Mouse (Mus musculus) activated CD4-positive, CD25-positive, alpha-beta regulatory T cell, adult 4 months (primary cell): ENCODE data around the gene Naa16. TPM values are rescaled to one million over a fixed set of nuclear protein-coding genes. Genes with fewer than 3 reads are reported as not detected.

ENCODE experiments used
- ATAC-seq: one replicate; pipeline ENCODE4 v1.8.0; 2017
- polyA plus RNA-seq, 2 experiments: library from polyadenylated mRNA; unstranded; fragments of 100-300 nt; shearing (Covaris generic); gene quantifications; one replicate each; pipeline ENCODE4 v1.2.1; 2017

Naa16 gene
- polyA plus RNA-seq, 2 experiments from 2014 or later: 59.7 to 67.3 TPM

DNA sequence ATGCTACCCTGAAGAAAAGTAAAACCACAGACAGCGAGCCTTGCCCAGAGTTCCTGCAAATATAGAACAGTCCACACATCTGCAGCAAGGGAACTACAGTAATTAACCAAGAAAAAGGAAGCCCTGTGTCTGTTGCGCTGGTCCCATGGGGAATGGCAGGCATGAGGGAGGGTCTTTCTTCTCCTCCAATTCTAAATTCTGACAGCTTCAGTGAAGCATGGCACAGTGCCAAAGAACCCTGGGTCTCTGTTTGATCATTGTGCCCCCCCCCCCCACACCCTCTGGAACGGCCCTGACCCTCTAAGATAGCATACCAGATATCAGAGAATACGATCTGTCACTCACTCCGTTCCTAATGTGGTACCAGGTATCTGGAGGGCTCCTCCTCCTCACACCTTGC lies 93.7 kb downstream of the Naa16 start:
- no peak for ATAC-seq

DNA sequence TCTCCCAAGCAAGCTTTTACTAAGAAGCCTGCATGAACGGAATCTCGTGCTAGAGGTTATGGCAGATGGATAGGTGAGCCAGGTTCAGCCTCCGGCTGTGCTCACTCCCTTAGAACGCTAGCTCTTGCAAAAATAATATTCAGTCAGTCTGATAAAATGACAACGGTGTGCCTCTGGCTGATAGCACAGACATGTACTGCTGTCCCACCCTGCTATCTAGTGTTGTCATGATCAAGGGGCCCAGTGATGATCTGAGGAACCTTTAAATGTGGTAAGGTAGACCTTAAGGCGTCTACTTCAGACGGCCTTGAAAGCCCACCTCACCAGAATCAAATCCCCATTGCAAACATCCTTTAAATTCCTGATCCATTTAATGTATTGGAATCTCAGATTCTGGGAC lies 94.4 kb downstream of the Naa16 start:
- no peak for ATAC-seq

DNA sequence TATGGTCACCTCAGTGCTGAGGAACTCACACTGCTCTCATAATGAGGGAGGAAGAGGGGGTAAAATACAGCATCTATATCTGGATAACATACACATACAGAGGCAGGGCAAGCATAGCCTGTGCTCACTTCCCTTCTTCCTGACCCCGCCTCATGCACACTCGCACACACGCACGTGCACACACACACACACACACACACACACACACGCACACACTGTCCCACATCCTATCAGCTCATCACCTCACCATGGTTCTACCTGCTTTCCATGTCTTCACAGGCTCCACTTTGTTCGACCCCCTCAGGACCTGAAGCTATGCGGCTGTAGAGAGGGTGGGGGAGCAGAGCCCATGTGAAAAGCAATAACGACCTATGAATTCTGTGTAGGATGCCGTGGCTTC lies 95.0 kb downstream of the Naa16 start:
- no peak for ATAC-seq

GRCm38 (mm10) chr14:79294950-79295349 lies 95.6 kb downstream of the Naa16 start:
- no peak for ATAC-seq

- ATAC-seq: no peak
Measured at GRCm38 (mm10) chr14:79294051-79294814, 96.3 kb downstream of the Naa16 start.

GRCm38 (mm10) chr14:79293119-79293780 lies 97.3 kb downstream of the Naa16 start:
- ATAC-seq: peak; percentile 97

GRCm38 (mm10) chr14:79291629-79292028 lies 98.9 kb downstream of the Naa16 start:
- no peak for ATAC-seq

DNA sequence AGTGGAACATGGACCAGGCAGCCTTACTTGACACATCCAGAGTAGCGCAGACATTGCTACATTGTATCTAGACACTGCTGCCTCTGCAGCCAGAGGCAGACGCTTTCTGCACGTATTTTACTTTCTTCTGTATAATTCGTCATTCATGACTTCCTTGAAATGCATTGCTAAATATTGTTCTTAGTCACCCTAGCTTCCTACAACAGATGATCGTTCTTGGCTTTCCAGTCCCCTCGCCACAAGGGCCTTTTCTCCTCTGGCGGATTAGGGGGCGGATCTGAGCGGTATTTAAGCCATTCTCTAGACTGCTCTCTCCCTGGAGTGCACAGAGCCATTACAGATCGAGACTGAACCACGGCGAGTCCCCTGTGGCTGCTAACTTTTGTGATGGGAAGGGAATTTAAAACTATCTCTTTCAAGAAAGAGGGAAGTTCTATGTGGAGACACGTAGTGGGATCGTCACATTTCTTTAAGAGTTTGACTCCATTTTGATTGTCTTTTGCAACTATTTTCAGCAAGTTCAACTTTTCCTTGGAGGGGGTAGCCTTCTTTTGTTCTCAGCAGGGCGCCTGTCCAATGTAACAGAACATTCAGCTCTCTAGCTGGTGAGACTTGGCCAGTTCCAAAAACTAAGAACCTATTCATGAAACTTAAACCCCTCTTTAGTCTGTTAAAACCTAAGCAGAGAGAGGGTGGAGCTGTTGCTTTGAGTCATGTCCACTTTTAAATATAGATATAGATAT lies 99.7 kb downstream of the Naa16 start:
- ATAC-seq: no peak

DNA sequence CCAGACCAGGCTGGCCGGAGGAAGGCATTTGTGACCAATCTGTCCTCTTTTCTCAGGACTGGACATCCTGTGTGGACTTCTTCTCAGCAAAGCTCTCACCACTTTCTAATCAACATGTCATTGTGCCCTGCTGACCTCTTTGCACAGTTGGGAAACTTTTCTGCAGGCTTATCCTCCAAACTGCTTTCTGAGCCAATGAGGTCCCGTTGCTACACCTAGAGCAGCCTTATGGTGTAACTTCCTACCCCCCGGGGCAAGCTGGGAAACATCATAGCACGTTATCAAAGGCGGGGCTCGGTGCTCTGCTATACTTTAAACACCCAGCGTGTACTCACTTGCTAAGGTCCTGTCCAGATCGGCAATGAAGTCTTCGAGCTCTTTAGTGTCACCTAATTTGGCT lies 100.7 kb downstream of the Naa16 start:
- no peak for ATAC-seq

DNA sequence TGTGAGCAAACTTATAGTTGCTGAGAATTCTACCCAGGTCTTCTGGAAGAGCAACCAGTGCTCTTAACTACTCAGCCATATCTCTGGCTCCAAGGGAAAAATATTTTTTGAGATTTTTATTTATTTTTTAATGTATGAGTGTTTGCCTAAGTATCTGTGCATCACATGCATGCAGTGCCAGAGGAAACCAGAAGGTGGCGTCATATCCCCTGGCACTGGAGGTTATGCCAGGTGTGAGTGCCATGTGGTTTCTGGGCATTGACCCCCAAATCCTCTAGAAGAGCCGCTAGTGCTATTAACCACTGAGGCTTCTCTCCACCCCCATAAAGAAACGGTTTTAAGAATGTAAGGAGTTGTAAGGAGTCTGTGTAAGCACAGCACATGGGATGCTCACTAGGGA lies 102.3 kb downstream of the Naa16 start:
- no peak for ATAC-seq

DNA sequence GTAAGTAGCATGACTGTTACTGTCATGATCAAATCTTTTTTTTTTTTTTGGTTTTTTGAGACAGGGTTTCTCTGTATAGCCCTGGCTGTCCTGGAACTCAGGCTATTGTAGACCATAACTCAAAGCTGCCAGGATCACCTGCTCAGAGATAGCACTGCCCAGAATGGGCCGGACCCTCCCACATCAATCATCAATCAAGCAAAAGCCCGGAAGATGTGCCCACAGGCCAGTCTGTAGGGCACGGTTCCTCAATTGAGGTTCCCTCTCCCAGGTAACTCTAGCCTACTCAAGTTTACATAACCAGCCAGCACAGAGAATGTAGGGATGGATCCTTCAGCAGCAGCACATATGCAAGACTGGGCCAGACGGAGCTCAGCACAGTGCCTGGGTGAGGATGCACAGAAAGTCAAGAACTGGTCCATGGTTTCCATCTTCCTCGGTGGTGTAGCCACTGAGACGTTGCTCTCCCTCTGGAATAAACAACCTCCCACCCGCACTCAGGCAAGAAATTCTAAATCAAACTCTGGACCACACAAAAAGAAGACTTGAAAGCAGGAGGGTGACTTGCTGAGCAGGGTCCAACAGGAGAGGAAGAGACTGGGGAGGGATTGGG lies 103.2 kb downstream of the Naa16 start:
- no peak for ATAC-seq

- no peak for ATAC-seq
Measured at GRCm38 (mm10) chr14:79285549-79285948, 105.0 kb downstream of the Naa16 start.

- no peak for ATAC-seq
Measured at GRCm38 (mm10) chr14:79284616-79285015, 106.0 kb downstream of the Naa16 start.

- ATAC-seq: no peak
Measured at GRCm38 (mm10) chr14:79283952-79284351, 106.6 kb downstream of the Naa16 start.

DNA sequence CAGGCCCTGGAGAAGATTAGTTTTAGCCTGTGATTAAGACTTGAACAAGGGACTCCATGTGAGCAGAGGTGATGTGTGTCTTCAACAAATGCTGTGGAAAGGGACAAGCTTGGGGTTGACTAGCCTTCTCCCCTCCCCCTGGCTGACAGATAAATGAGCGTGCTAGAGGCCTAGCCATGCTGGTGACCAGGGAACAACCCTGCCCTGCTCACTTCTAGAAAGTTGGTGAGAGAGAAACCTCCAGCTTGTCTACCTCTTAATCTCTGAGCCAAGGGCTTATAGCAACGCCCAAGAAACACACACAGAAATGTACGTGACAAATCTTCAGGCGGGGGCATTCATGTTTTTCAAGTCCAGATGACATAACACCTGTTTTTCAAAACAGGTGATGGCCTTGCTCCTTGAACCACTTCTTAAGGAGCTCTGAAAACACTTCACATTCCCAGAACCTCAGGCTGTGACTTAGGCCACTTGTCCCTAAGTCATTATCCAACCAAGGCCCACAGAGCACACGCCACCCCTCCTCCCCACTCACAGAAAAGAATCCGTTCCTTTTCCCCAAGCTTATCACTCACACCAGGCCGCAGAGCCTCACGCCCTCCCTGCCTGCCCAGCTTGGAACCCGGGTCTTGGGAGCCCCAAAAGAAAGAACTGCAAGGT lies 108.6 kb downstream of the Naa16 start:
- no peak for ATAC-seq

GRCm38 (mm10) chr14:79280456-79280855 lies 110.1 kb downstream of the Naa16 start:
- ATAC-seq: peak; percentile 32

- no peak for ATAC-seq
Measured at GRCm38 (mm10) chr14:79279494-79279893, 111.1 kb downstream of the Naa16 start.

- ATAC-seq: no peak
Measured at GRCm38 (mm10) chr14:79278927-79279326, 111.7 kb downstream of the Naa16 start.

DNA sequence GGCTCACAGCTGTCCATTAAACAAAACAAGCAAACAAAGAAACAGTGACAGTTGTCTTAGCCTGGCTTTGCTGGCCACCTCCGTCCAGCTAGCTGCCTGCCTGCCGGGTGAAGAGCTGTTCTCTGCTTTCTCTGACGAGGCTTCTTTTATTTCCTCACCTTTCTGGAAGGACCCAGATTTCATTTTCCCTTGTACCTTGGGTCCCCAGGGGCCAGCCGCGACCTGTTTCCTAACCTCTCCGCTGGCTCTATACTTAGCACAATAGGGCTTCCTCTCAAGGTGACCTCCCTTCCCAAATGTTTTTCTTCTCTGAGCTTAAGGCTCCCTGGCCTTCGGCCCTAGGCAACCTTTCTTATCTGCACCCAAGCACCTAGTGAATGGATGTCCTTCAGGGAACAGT lies 112.7 kb downstream of the Naa16 start:
- ATAC-seq: no peak

GRCm38 (mm10) chr14:79275870-79276395 lies 114.6 kb downstream of the Naa16 start:
- ATAC-seq: no peak

GRCm38 (mm10) chr14:79275441-79275840 lies 115.1 kb downstream of the Naa16 start:
- ATAC-seq: no peak
